Mouse (Mus musculus): ENCODE results near the gene Gm7970.
"Not testable (repeated sequence)": the region's sequence is repeated elsewhere in the genome, so short reads cannot be mapped to it uniquely, and the experiment has no call there.

The Gm7970 gene

GRCm38 (mm10) chr14:41555483-41555882 lies at the start of gene Gm7970:
Gene Gm7970, minus strand, starts transcription at chr14:41555583.
- DNase-seq (ENCODE audit: low spot score in 2 of 2) = not testable (repeated sequence)

GRCm38 (mm10) chr14:41600935-41601334 lies 45.6 kb upstream of the Gm7970 start:
- DNase-seq (ENCODE audit: low spot score in 2 of 2) = peak in 1 of 2 experiments; percentile 60

GRCm38 (mm10) chr14:41586346-41586745 lies 31.0 kb upstream of the Gm7970 start:
- not testable (repeated sequence) for DNase-seq (ENCODE audit: low spot score in 2 of 2)

- not testable (repeated sequence) for DNase-seq (ENCODE audit: low spot score in 2 of 2)
These were observed 17.5 kb upstream of the Gm7970 start, which contains the start of gene 1700049E17Rik2 for GRCm38 (mm10) chr14:41572911-41573310. Gene 1700049E17Rik2, plus strand, starts transcription at chr14:41573211.

GRCm38 (mm10) chr14:41524695-41525094 lies 30.7 kb downstream of the Gm7970 start:
- DNase-seq (ENCODE audit: low spot score in 2 of 2) = peak in 1 of 2 experiments; percentile 50

- not testable (repeated sequence) for DNase-seq (ENCODE audit: low spot score in 2 of 2)
These were observed 34.7 kb downstream of the Gm7970 start for GRCm38 (mm10) chr14:41520683-41521082.
